Mouse (Mus musculus) cortical plate, adult 2 months (tissue): Measurements from ENCODE around the gene Spsb4.

Source experiments
- CTCF ChIP-seq: fragments of 200-500 bp; IDR thresholded peaks from 2 replicates; pipeline ENCODE4 v1.5.1; 2011; ENCODE audit warnings: mild to moderate bottlenecking, control low read depth, low read length; ENCODE audit not compliant: insufficient read depth; ENCODE audit errors: extremely low read depth
- POLR2A ChIP-seq: fragments of 200-500 bp; IDR thresholded peaks from 2 replicates; pipeline ENCODE4 v1.6.1; 2011; ENCODE audit warnings: mild to moderate bottlenecking, low read length, control low read depth; ENCODE audit not compliant: insufficient read depth; ENCODE audit errors: extremely low read depth

DNA sequence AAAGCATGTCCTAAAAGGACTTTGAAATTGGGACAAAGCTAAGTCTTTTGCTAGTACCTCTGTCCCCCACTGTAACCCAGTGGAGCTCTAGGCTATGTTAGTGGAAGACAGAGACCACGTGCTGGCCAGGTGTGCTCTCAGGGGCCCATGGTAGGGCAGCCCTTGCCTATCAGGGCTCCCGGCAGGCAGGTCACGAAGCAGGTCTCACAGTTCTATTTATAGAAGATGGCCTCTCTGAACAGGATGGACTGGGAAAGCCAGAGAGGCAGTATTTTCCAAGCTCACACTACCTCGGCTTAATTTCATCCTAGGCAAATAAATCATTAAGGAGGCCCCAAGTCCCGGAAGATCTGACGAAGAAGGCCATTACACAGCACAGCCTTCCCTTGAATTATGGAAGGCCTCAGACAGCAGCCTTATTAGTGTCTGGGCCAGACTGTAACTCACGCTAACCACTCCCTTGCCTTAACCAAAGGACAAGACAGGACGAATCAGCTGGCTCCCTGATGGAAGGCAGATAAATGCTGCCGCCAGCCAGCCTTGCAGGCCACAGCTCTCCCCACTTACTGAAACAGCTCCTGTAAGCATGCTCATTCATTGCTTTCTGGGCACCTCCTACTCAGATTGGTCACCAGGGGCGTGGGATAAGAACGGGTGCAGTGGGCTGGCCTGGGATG is 31.7 kb downstream of the Spsb4 start:
- TF ChIP-seq CTCF (no peak), POLR2A (no peak)
